Mouse (Mus musculus) ES-E14 (cell line): ENCODE measurements at regions not wholly inside any gene's neighbourhood (a gene's known extent, or its start where the extent isn't known, plus 50 kb on each side); places are given as distances from the start of the nearest gene placed in this dataset.

Source experiments
- DNase-seq: peaks from one replicate; pipeline ENCODE4 v3.0.0-alpha.2; 2013; ENCODE audit warnings: low read depth, low spot score
- H3K27ac ChIP-seq: 2 replicates; pipeline ENCODE4 v1.5.1; 2012; ENCODE audit warnings: low read depth, mild to moderate bottlenecking, low read length, moderate library complexity, mixed read lengths; ENCODE audit not compliant: poor library complexity, insufficient read depth, severe bottlenecking
- H3K36me3 ChIP-seq: 2 replicates; pipeline ENCODE4 v1.6.1; 2012; ENCODE audit warnings: mild to moderate bottlenecking, low read length, moderate library complexity, mixed read lengths; ENCODE audit not compliant: control insufficient read depth, poor library complexity, insufficient read depth, severe bottlenecking
- H3K4me1 ChIP-seq, 2 experiments: fragments of 150-350 bp in 1 of 2; sonication (generic) in 1 of 2; 2 replicates each; pipeline ENCODE4 v1.6.1; 2012; ENCODE audit warnings: low read length in 2 of 2, mild to moderate bottlenecking in 1 of 2, mixed read lengths in 1 of 2; ENCODE audit not compliant: control insufficient read depth in 2 of 2, insufficient read depth in 2 of 2, poor library complexity in 1 of 2
- H3K4me3 ChIP-seq, 2 experiments: fragments of 150-350 bp in 1 of 2; sonication (generic) in 1 of 2; 2 replicates each; pipeline ENCODE4 v1.5.1; 2012; ENCODE audit warnings: low read length in 2 of 2, low read depth in 1 of 2, mild to moderate bottlenecking in 1 of 2, mixed read lengths in 1 of 2; ENCODE audit not compliant: insufficient read depth in 1 of 2, poor library complexity in 1 of 2, severe bottlenecking in 1 of 2
- H3K9ac ChIP-seq: 2 replicates; pipeline ENCODE4 v1.6.1; 2012; ENCODE audit warnings: low read depth, mild to moderate bottlenecking, low read length, mixed read lengths; ENCODE audit not compliant: poor library complexity, insufficient read depth, severe bottlenecking
- H3K9me3 ChIP-seq: fragments of 150-350 bp; sonication (generic); 2 replicates; pipeline ENCODE4 v1.6.1; 2012; ENCODE audit warnings: low read depth, mild to moderate bottlenecking, low read length; ENCODE audit not compliant: control insufficient read depth, insufficient read depth
- CHD2 ChIP-seq: IDR thresholded peaks from 2 replicates; pipeline ENCODE4 v1.6.1; 2014; ENCODE audit warnings: mild to moderate bottlenecking, low read depth, low read length, inconsistent platforms
- HCFC1 ChIP-seq: IDR thresholded peaks from 2 replicates; pipeline ENCODE4 v1.6.1; 2012; ENCODE audit warnings: low read length, inconsistent platforms, borderline replicate concordance; ENCODE audit not compliant: insufficient read depth
- MAFK ChIP-seq: IDR thresholded peaks from 2 replicates; pipeline ENCODE4 v1.6.1; 2014; ENCODE audit warnings: mild to moderate bottlenecking, low read depth, low read length, inconsistent platforms; ENCODE audit not compliant: insufficient read depth
- ZC3H11A ChIP-seq: IDR thresholded peaks from 2 replicates; pipeline ENCODE4 v1.6.1; 2012; ENCODE audit warnings: low read depth, mild to moderate bottlenecking, inconsistent platforms, low read length, borderline replicate concordance
- ZNF384 ChIP-seq: IDR thresholded peaks from 2 replicates; pipeline ENCODE4 v1.6.1; 2012; ENCODE audit warnings: low read depth, low read length, inconsistent platforms
- in situ Hi-C, 2 experiments: fragments of 600-800 bp; cut with MboI; formaldehyde crosslinking; loops; one replicate each; pipeline ENCODE4 v1.15.1; 2025; ENCODE audit warnings: low sequenced_read_pairs in 2 of 2, inconsistent platforms in 1 of 2; ENCODE audit not compliant: unreplicated experiment in 2 of 2

- Histone ChIP-seq H3K36me3 (no peaks in the 10 kb centered on the region), H3K4me3 (no peak overlapping the region), H3K4me1 (no peaks in the 10 kb centered on the region), H3K27ac (no peak overlapping the region), H3K9me3 (no peaks in the 10 kb centered on the region), H3K9ac (no peak overlapping the region)
- peak; percentile 41 for DNase-seq
- in situ Hi-C loops = no loop called here
- TF ChIP-seq ZNF384 (no peak), ZC3H11A (no peak), MAFK (no peak), HCFC1 (no peak), CHD2 (no peak)
These were observed 1512.1 kb downstream of the Slc22a22 start for GRCm38 (mm10) chr15:55965296-55965695.

GRCm38 (mm10) chr15:55962093-55962492 is 1515.3 kb downstream of the Slc22a22 start:
- H3K9me3 ChIP-seq = no peaks in the 10 kb centered on the region

More at GRCm38 (mm10) chr15:55962093-55962492, 1515.3 kb downstream of the Slc22a22 start:
- Histone ChIP-seq H3K9ac (no peak overlapping the region), H3K4me1 (no peaks in the 10 kb centered on the region), H3K4me3 (no peak overlapping the region), H3K36me3 (no peaks in the 10 kb centered on the region), H3K27ac (no peak overlapping the region)
- DNase-seq = no peak
- in situ Hi-C loops = no loop called here
- TF ChIP-seq HCFC1 = no peak
- TF ChIP-seq ZNF384 = no peak
- no peak for TF ChIP-seq ZC3H11A
- TF ChIP-seq MAFK = no peak
- no peak for TF ChIP-seq CHD2
